Mouse (Mus musculus) right cerebral cortex, adult 18-20 months (tissue): ENCODE data around the gene Mapk7.
A peak's percentile ranks its signal among the peaks of the same experiment; 100 is the strongest.

Experiments used
- DNase-seq: peaks from one replicate; pipeline ENCODE4 v3.0.0; 2022; ENCODE audit warnings: mixed read lengths

Mapk7 gene

DNA sequence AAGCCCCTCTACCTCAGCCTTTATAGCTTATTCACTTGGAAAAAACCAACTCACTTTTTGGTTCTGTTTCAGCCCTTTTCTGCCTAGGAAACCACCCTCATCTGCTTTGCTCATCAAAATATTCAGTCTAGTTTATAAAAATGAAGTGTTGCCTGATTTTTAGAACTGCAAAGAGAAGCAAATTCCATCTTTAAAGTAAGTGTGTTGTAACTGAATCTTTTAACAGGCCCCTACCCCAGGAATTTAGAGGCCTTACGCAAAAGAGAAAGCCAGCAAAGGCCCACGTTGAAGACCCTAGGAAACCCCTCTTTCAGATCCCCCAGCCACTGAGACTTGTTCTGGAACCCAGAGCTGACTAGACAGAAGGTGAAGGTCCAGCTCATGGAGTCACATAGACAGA, 30.1 kb downstream of the Mapk7 start:
- no peak for DNase-seq

DNA sequence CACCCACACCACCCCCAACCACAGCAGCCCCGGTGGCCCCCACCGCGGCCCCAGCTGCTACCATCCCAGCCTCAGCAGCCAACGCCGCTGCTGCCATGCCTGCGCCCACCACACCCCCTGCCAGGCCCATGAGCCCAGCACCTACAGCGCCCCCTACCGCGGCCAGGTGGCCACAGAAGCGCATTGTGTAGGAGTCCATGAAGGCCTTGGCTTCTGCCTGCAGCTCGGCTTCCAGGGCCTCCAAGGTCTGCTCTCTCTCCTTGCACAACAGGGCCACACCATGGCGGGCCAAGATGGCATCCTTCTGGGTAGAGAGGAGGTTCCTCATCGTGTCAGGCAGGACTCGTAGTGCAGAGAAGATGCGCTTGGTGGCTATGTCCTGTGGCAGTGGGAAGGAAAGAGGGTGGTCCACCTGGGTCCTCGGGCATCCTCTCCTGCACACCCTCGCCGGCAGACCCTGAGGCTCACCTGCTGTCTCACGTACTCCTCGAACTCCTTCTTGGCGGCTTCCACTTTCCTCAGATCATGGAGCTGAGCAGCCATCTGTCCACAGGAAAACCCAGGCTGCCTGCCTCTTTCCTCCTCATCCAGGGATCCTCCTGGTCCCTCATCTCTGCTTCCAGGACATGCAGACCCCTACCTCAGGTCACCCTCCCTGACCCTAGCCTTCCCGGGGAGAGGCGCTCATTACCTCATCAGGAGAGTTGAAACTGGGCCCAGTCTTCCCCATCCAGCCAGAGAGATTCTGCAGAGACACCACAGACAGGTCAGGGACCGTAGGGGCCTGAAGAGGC, 44.5 kb downstream of the Mapk7 start:
- DNase-seq: no peak

DNA sequence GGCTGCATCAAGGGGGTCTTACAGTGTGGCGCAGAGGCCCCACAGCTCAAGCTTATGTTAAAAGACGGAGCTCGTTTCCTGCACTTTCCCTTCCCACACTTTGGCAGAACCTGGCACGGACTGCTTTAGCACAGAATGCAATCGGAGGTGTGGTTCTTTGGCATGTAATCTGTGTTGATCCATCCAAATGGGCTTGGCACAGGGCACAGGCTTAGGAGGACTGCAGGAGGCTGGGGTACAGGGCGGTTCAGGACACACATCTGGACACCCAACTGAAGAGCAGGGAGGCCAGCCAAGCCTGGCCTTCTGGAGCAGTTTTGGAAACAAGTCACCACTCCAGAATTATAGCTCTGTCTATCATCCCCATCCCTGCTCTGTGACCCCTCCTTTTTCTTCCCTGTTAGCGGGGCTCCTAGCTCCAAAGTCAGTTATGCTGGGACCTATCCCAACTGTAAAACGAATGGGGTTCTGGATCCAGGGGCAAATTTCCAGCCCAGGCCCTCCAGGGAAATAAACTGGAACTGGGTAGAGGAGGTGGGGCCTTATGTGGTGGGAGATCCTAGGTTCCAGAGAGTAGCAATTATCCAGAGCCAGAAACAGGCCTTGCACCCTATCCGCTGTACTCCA, 45.5 kb downstream of the Mapk7 start:
- DNase-seq: peak; percentile 54

DNA sequence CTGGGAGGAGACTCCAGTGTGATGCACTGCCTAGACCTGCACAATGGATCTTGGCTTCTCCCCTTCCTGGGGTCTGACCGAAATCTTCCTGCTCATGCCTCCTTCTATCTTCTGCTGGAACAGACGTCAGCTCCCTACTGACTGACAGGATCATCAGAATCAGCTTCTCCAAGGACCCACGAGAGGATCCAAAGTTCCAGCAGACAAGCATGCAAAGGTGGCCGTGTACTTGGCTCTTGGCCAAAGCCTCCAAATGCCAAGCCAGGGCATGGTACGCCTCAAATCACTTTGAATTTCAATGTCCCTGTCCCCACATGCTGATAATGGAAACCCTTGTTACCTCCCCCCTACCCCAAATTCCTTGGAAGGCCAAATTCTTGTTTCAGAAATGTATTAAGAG, 46.2 kb downstream of the Mapk7 start:
- DNase-seq: no peak

DNA sequence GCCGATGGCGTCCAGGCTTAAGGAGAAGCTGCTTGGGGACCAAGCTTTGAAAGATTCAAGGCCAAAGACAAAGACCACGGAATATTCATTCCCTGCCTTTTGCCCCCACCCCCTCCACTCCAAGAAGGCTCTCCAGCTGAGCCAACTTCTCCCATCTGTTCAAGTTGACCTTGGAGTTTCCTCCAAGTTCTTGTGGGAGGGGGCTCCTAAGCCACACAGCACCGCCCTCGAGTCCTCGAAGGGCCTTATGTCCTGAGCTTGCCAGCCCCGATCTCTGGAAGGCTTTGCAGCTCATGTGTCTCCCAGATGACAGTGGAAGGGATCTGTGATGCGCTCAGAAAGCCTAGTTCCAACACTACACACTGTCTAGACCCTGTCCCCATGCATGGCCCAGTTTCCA, 46.9 kb downstream of the Mapk7 start:
- no peak for DNase-seq

DNA sequence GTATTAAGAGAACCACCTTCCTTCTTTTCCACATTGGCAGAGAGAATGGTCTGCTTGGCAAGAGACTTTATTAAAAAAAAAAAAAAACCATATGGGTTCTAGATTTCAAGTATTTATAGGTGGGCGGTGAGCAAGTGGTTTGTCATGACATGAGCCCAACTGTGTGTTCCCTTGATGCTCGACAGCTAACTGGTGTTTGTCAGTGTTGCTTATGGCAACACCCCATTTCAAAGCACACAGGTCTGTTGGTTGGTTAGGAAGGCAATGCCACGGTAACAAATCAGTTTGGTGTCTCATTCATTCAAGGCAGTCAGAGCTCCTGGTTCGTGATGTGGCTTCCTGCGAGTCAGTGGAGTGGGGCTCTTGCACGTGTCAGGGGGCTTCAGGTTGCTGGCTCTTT, 50.4 kb downstream of the Mapk7 start:
- no peak for DNase-seq

DNA sequence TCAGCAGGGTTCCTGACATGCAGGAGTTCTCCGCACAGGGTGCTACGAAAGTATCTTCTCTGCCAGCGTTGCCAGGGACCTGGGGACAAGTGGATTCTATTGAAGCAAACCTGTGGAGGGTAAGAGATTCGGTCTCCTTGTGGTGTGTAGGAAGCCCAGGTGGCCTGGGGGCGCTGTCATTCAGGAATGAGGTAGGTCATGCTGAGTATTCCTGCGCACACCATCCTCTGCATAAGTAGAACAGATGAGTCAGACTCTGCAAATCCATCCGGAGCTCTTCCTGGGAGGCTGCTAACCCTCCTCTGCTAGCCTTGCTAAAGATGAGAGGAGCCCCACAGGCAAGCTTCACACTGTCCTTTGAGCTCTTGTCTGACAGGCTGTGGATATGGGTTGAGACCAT, 52.5 kb downstream of the Mapk7 start:
- peak; percentile 80 for DNase-seq

DNA sequence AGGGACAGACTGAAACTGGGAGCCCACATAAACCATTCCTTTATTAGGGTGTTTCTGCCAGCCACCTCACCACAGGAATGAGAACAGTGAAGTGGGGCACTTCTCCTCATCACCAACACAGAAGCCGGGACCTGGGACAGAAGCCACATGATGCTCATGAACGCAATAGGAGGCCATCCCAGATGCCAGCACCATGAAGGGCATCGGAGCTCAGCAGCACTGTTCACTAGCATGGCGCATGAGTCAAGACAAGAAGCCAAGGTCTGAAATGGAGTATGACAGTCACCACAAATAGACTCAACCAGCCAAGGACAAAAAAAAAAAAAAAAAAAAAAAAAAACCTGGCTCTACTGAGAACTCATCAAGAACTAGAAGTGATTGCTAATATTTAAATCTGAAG, 53.8 kb downstream of the Mapk7 start:
- DNase-seq: no peak

DNA sequence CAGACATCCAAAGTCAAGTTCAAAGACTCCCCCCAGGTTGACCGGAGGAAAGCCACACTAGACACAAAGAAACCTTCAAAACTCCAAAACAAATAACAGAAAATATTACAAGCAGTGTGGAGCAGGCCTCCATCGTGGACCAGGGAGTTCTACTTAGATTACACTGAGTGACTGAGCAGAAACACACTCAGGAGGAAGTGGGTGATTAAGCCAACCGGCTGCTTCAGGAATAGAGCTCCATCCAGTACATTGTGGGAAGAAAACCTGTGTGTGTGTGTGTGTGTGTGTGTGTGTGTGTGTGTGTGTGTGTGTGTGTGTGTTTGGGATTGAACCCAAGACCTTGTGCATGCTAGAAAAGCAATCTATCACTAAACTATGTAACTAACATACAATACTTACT, 55.0 kb downstream of the Mapk7 start:
- DNase-seq: no peak
